Mouse (Mus musculus): ENCODE data around the gene Olfr875.
"Not testable (repeated sequence)": the region's sequence is repeated elsewhere in the genome, so short reads cannot be mapped to it uniquely, and the experiment has no call there.

Gene Olfr875

GRCm38 (mm10) chr9:37771759-37772158 is at the start of gene Olfr875:
Gene Olfr875, plus strand, starts transcription at chr9:37771857.
- DNase-seq: no peak

- DNase-seq: no peak
These were observed 37.3 kb upstream of the Olfr875 start for GRCm38 (mm10) chr9:37734310-37734709.

GRCm38 (mm10) chr9:37744806-37745205 is 26.9 kb upstream of the Olfr875 start, which contains the start of gene Olfr874:
Gene Olfr874, plus strand, starts transcription at chr9:37745106.
- DNase-seq: no peak

- DNase-seq: no peak
These were observed 21.2 kb upstream of the Olfr875 start for GRCm38 (mm10) chr9:37750319-37751075.

GRCm38 (mm10) chr9:37751467-37751866 is 20.2 kb upstream of the Olfr875 start:
- no peak for DNase-seq

GRCm38 (mm10) chr9:37752006-37752405 is 19.7 kb upstream of the Olfr875 start:
- DNase-seq: no peak

- DNase-seq: no peak
These were observed 9.9 kb upstream of the Olfr875 start for GRCm38 (mm10) chr9:37761728-37762127.

- DNase-seq: no peak
These were observed 9.1 kb upstream of the Olfr875 start for GRCm38 (mm10) chr9:37762541-37762940.

- DNase-seq: no peak
These were observed 996 bp upstream of the Olfr875 start for GRCm38 (mm10) chr9:37770661-37771060.

- DNase-seq: no peak
These were observed 11.2 kb downstream of the Olfr875 start for GRCm38 (mm10) chr9:37782766-37783260.

- DNase-seq: not testable (repeated sequence)
These were observed 12.0 kb downstream of the Olfr875 start for GRCm38 (mm10) chr9:37783394-37784387.

GRCm38 (mm10) chr9:37786411-37786810 is 14.8 kb downstream of the Olfr875 start:
- DNase-seq: no peak

- no peak for DNase-seq
These were observed 30.4 kb downstream of the Olfr875 start for GRCm38 (mm10) chr9:37802055-37802454.

- no peak for DNase-seq
These were observed 31.1 kb downstream of the Olfr875 start, which contains the start of gene Olfr876 for GRCm38 (mm10) chr9:37802731-37803130. Gene Olfr876, plus strand, starts transcription at chr9:37803031.

GRCm38 (mm10) chr9:37807235-37807634 is 35.6 kb downstream of the Olfr875 start:
- DNase-seq: no peak

- no peak for DNase-seq
These were observed 36.8 kb downstream of the Olfr875 start for GRCm38 (mm10) chr9:37808456-37808855.

GRCm38 (mm10) chr9:37808976-37809375 is 37.3 kb downstream of the Olfr875 start:
- DNase-seq: no peak

- DNase-seq: no peak
These were observed 43.0 kb downstream of the Olfr875 start for GRCm38 (mm10) chr9:37814696-37815095.
